Mouse (Mus musculus) embryonic stem cell, embryonic (primary cell): ENCODE measurements around the gene Cavin4.

Experiments
- CTCF ChIA-PET, 4 experiments: fragments of 300-600 bp in 2 of 4; fragments of 350-600 bp in 2 of 4; sonication (Branson Sonifier 250); formaldehyde crosslinking; loops; one replicate each; lab custom pipeline; 2022; ENCODE audit warnings: inconsistent platforms in 2 of 4; lab: Charles Lee
- POLR2A ChIA-PET, 4 experiments: fragments of 300-600 bp in 2 of 4; fragments of 350-600 bp in 2 of 4; sonication (Branson Sonifier 250); formaldehyde crosslinking; loops; one replicate each; lab custom pipeline; 2022; ENCODE audit warnings: antibody characterized with exemption in 4 of 4, inconsistent platforms in 1 of 4; lab: Charles Lee

Gene Cavin4

GRCm38 (mm10) chr4:48654118-48654517 lies 9.2 kb upstream of the Cavin4 start:
- POLR2A ChIA-PET = no interaction called here
- CTCF ChIA-PET = interaction anchor here in 1 of 4 experiments (0.6 kb wide), 1 partner anchor 16 kb away, joined by 3 read pairs; no protein-coding TSS in a partner anchor

- POLR2A ChIA-PET = interaction anchor here in 1 of 4 experiments (0.6 to 1.1 kb wide), 4 partner anchors 9 to 65 kb away, joined by 3 to 5 read pairs (median 3); no protein-coding TSS in a partner anchor
- CTCF ChIA-PET = interaction anchor here in 2 of 4 experiments (0.6 to 1.2 kb wide), 2 partner anchors 21 to 24 kb away, joined by 3 to 8 read pairs; no protein-coding TSS in a partner anchor
These were observed 6.8 kb upstream of the Cavin4 start for GRCm38 (mm10) chr4:48656530-48656929.

GRCm38 (mm10) chr4:48660144-48660543 lies 3.2 kb upstream of the Cavin4 start:
- POLR2A ChIA-PET = interaction anchor here in 2 of 4 experiments (1.0 to 1.5 kb wide), 3 partner anchors 8 to 15 kb away, joined by 3 to 4 read pairs (median 4); no protein-coding TSS in a partner anchor
- CTCF ChIA-PET = no interaction called here

GRCm38 (mm10) chr4:48660619-48661575 lies 2.4 kb upstream of the Cavin4 start:
- POLR2A ChIA-PET = interaction anchor here in 3 of 4 experiments (0.9 to 2.4 kb wide), 6 partner anchors 9 to 38 kb away, joined by 3 to 8 read pairs (median 4); no protein-coding TSS in a partner anchor
- CTCF ChIA-PET = interaction anchor here in 1 of 4 experiments (1.2 kb wide), 1 partner anchor 9 kb away, joined by 3 read pairs; no protein-coding TSS in a partner anchor

- ChIA-PET CTCF (no interaction called here), POLR2A (no interaction called here)
These were observed 707 bp downstream of the Cavin4 start for GRCm38 (mm10) chr4:48664021-48664420.

GRCm38 (mm10) chr4:48667279-48667678 lies 4.0 kb downstream of the Cavin4 start:
- ChIA-PET CTCF (interaction anchor here in 1 of 4 experiments (0.6 kb wide), 1 partner anchor 12 kb away, joined by 9 read pairs; no protein-coding TSS in a partner anchor), POLR2A (interaction anchor here in 1 of 4 experiments (1.4 to 2.6 kb wide), 3 partner anchors 9 to 238 kb away, joined by 4 to 10 read pairs (median 4); no protein-coding TSS in a partner anchor)

GRCm38 (mm10) chr4:48672915-48673314 lies 9.6 kb downstream of the Cavin4 start:
- POLR2A ChIA-PET = interaction anchor here in 2 of 4 experiments (1.0 to 2.0 kb wide), 3 partner anchors 8 to 11 kb away, joined by 3 to 8 read pairs (median 5); partner anchors contain the start of gene Cavin4 (in 1 of the 2)
- CTCF ChIA-PET = interaction anchor here in 1 of 4 experiments (0.6 to 1.1 kb wide), 2 partner anchors 8 to 41 kb away, joined by 4 to 6 read pairs; no protein-coding TSS in a partner anchor

- ChIA-PET CTCF (no interaction called here), POLR2A (no interaction called here)
These were observed 11.1 kb downstream of the Cavin4 start for GRCm38 (mm10) chr4:48674412-48674811.

- ChIA-PET POLR2A (interaction anchor here in 1 of 4 experiments (0.6 to 1.7 kb wide), 7 partner anchors 9 to 92 kb away, joined by 3 to 7 read pairs (median 4); partner anchors contain the start of gene Tmeff1), CTCF (interaction anchor here in 1 of 4 experiments (0.6 kb wide), 1 partner anchor 259 kb away, joined by 3 read pairs; no protein-coding TSS in a partner anchor)
These were observed 13.4 kb downstream of the Cavin4 start for GRCm38 (mm10) chr4:48676570-48677185.

GRCm38 (mm10) chr4:48677276-48677675 lies 14.0 kb downstream of the Cavin4 start:
- POLR2A ChIA-PET = interaction anchor here in 1 of 4 experiments (0.6 to 1.7 kb wide), 5 partner anchors 10 to 90 kb away, joined by 3 to 7 read pairs (median 5); no protein-coding TSS in a partner anchor
- CTCF ChIA-PET = interaction anchor here in 1 of 4 experiments (0.6 kb wide), 3 partner anchors 21 to 259 kb away, joined by 3 to 12 read pairs (median 8); no protein-coding TSS in a partner anchor

- POLR2A ChIA-PET = interaction anchor here in 1 of 4 experiments (0.9 to 1.6 kb wide), 2 partner anchors 40 to 92 kb away, joined by 3 to 7 read pairs; no protein-coding TSS in a partner anchor
- CTCF ChIA-PET = interaction anchor here in 1 of 4 experiments (0.6 kb wide), 2 partner anchors 21 to 210 kb away, joined by 8 to 12 read pairs; no protein-coding TSS in a partner anchor
These were observed 14.5 kb downstream of the Cavin4 start for GRCm38 (mm10) chr4:48677812-48678211.

- ChIA-PET CTCF (no interaction called here), POLR2A (interaction anchor here in 1 of 4 experiments (1.2 kb wide), 1 partner anchor 95 kb away, joined by 4 read pairs; no protein-coding TSS in a partner anchor)
These were observed 15.5 kb downstream of the Cavin4 start for GRCm38 (mm10) chr4:48678793-48679192.

- ChIA-PET POLR2A (interaction anchor here in 2 of 4 experiments (0.6 to 1.2 kb wide), 3 partner anchors 96 to 953 kb away, joined by 3 to 4 read pairs (median 3); no protein-coding TSS in a partner anchor), CTCF (interaction anchor here in 1 of 4 experiments (0.7 kb wide), 1 partner anchor 13 kb away, joined by 9 read pairs; no protein-coding TSS in a partner anchor)
These were observed 16.4 kb downstream of the Cavin4 start for GRCm38 (mm10) chr4:48679728-48680127.

- CTCF ChIA-PET = interaction anchor here in 1 of 4 experiments (0.8 kb wide), 1 partner anchor 45 kb away, joined by 5 read pairs; no protein-coding TSS in a partner anchor
- POLR2A ChIA-PET = interaction anchor here in 2 of 4 experiments (0.7 to 1.2 kb wide), 4 partner anchors 54 to 110 kb away, joined by 3 to 6 read pairs (median 4); no protein-coding TSS in a partner anchor
These were observed 16.9 kb downstream of the Cavin4 start for GRCm38 (mm10) chr4:48680214-48680613.

- POLR2A ChIA-PET = interaction anchor here in 3 of 4 experiments (0.5 to 1.2 kb wide), 13 partner anchors 8 to 617 kb away, joined by 3 to 9 read pairs (median 3); partner anchors contain the start of gene Tmeff1 (in 1 of the 3)
- CTCF ChIA-PET = interaction anchor here in 3 of 4 experiments (0.5 to 1.4 kb wide), 36 partner anchors 8 to 1430 kb away, joined by 3 to 17 read pairs (median 4); partner anchors contain the start of gene Tmeff1 (in 1 of the 3)
These were observed 17.5 kb downstream of the Cavin4 start for GRCm38 (mm10) chr4:48680648-48681343.

- POLR2A ChIA-PET = no interaction called here
- CTCF ChIA-PET = no interaction called here
These were observed 19.8 kb downstream of the Cavin4 start for GRCm38 (mm10) chr4:48683126-48683525.
